Mouse (Mus musculus) natural killer cell, adult 2 months (primary cell): ENCODE results near the gene Dctpp1.

ENCODE experiments used
- DNase-seq, 2 experiments: peaks; one replicate each; pipeline ENCODE4 v3.0.0; 2022; ENCODE audit warnings: low spot score in 2 of 2

Gene Dctpp1

GRCm38 (mm10) chr7:127210266-127210665 is 50.2 kb downstream of the Dctpp1 start:
- DNase-seq: no peak

GRCm38 (mm10) chr7:127209851-127210250 is 50.7 kb downstream of the Dctpp1 start:
- no peak for DNase-seq

GRCm38 (mm10) chr7:127208553-127209438 is 51.7 kb downstream of the Dctpp1 start, which contains the start of gene Mylpf:
Gene Mylpf (plus strand): TSS chr7:127208890.
- DNase-seq: peak; percentile 95 to 96

- no peak for DNase-seq
Measured at GRCm38 (mm10) chr7:127208295-127208552, 52.3 kb downstream of the Dctpp1 start, which contains the start of gene Tbc1d10b. Gene Tbc1d10b (minus strand): TSS chr7:127208468.

- peak in 1 of 2 experiments; percentile 48 for DNase-seq
Measured at GRCm38 (mm10) chr7:127207374-127208294, 52.9 kb downstream of the Dctpp1 start.
